Mouse (Mus musculus) urinary bladder, postnatal 14 days (tissue): ENCODE data around the gene Ccdc120.
"Not testable (repeated sequence)": the region's sequence is repeated elsewhere in the genome, so short reads cannot be mapped to it uniquely, and the experiment has no call there.

ENCODE experiments used
- DNase-seq: peaks from one replicate; pipeline ENCODE4 v3.0.0; 2021; ENCODE audit warnings: low spot score

The Ccdc120 gene

GRCm38 (mm10) chrX:7753627-7754026 is 2.9 kb upstream of the Ccdc120 start:
- peak; percentile 25 for DNase-seq

GRCm38 (mm10) chrX:7745429-7745828 is 5.3 kb downstream of the Ccdc120 start:
- no peak for DNase-seq

- no peak for DNase-seq
Measured at GRCm38 (mm10) chrX:7744940-7745339, 5.8 kb downstream of the Ccdc120 start.

GRCm38 (mm10) chrX:7743470-7743869 is 7.2 kb downstream of the Ccdc120 start:
- DNase-seq: no peak

- peak; percentile 16 for DNase-seq
Measured at GRCm38 (mm10) chrX:7741103-7741502, 9.6 kb downstream of the Ccdc120 start.

GRCm38 (mm10) chrX:7740082-7740819 is 10.5 kb downstream of the Ccdc120 start:
- DNase-seq: peak; percentile 63

- DNase-seq: peak; percentile 59
Measured at GRCm38 (mm10) chrX:7739336-7740081, 11.2 kb downstream of the Ccdc120 start.

- DNase-seq: peak; percentile 76
Measured at GRCm38 (mm10) chrX:7733571-7734156, 17.0 kb downstream of the Ccdc120 start.

GRCm38 (mm10) chrX:7728922-7729265 is 21.8 kb downstream of the Ccdc120 start:
- no peak for DNase-seq

- peak; percentile 81 for DNase-seq
Measured at GRCm38 (mm10) chrX:7728215-7728921, 22.3 kb downstream of the Ccdc120 start, which contains the start of gene Praf2. Gene Praf2, plus strand, starts transcription at chrX:7728439.

- no peak for DNase-seq
Measured at GRCm38 (mm10) chrX:7727176-7727575, 23.5 kb downstream of the Ccdc120 start.

GRCm38 (mm10) chrX:7725841-7726240 is 24.9 kb downstream of the Ccdc120 start:
- no peak for DNase-seq

- DNase-seq: no peak
Measured at GRCm38 (mm10) chrX:7724135-7724534, 26.6 kb downstream of the Ccdc120 start.

GRCm38 (mm10) chrX:7722691-7723090 is 28.0 kb downstream of the Ccdc120 start:
- DNase-seq: no peak

GRCm38 (mm10) chrX:7722282-7722611 is 28.5 kb downstream of the Ccdc120 start:
- no peak for DNase-seq

- DNase-seq: peak; percentile 68
Measured at GRCm38 (mm10) chrX:7721514-7722281, 29.0 kb downstream of the Ccdc120 start, which contains the start of gene Gm45208. Gene Gm45208, plus strand, starts transcription at chrX:7722245.

GRCm38 (mm10) chrX:7716058-7716457 is 34.6 kb downstream of the Ccdc120 start:
- not testable (repeated sequence) for DNase-seq

- DNase-seq: peak; percentile 92
Measured at GRCm38 (mm10) chrX:7714135-7714899, 36.4 kb downstream of the Ccdc120 start, which contains the start of gene Wdr45. Gene Wdr45, plus strand, starts transcription at chrX:7714333.

- DNase-seq: not testable (repeated sequence)
Measured at GRCm38 (mm10) chrX:7713764-7714134, 37.0 kb downstream of the Ccdc120 start.

GRCm38 (mm10) chrX:7696954-7697381 is 53.7 kb downstream of the Ccdc120 start, which contains the start of gene Gpkow:
Gene Gpkow, plus strand, starts transcription at chrX:7697131.
- peak; percentile 79 for DNase-seq

- DNase-seq: no peak
Measured at GRCm38 (mm10) chrX:7696520-7696919, 54.2 kb downstream of the Ccdc120 start.
